Mouse (Mus musculus) hindbrain, embryonic 13.5 days (tissue): ENCODE measurements around the gene Hist3h2ba. TPM values are rescaled to one million over a fixed set of nuclear protein-coding genes. Genes with fewer than 3 reads are reported as not detected.

Experiments used
- ATAC-seq: fragments of 200-750 bp; cut with Nextera tagmentation; 2 replicates; pipeline ENCODE4 v1.8.0; 2017; ENCODE audit warnings: moderate TSS enrichment; ENCODE audit not compliant: low FRiP score
- H3K27ac ChIP-seq: fragments of 300-500 bp; sonication (generic); 2 replicates; pipeline ENCODE4 v1.5.1; 2015; ENCODE audit warnings: inconsistent platforms, mild to moderate bottlenecking, moderate library complexity
- H3K27me3 ChIP-seq: fragments of 300-500 bp; sonication (generic); 2 replicates; pipeline ENCODE4 v1.6.1; 2015; ENCODE audit warnings: mild to moderate bottlenecking, inconsistent platforms
- H3K36me3 ChIP-seq: fragments of 300-500 bp; sonication (generic); 2 replicates; pipeline ENCODE4 v1.6.1; 2015; ENCODE audit warnings: mild to moderate bottlenecking, inconsistent platforms
- H3K4me1 ChIP-seq: fragments of 300-500 bp; sonication (generic); replicated peaks from 2 replicates; pipeline ENCODE4 v1.6.1; 2015; ENCODE audit warnings: inconsistent platforms
- H3K4me2 ChIP-seq: fragments of 300-500 bp; sonication (generic); 2 replicates; pipeline ENCODE4 v1.6.1; 2015; ENCODE audit warnings: inconsistent platforms, mild to moderate bottlenecking, moderate library complexity
- H3K4me3 ChIP-seq: fragments of 300-500 bp; sonication (generic); 2 replicates; pipeline ENCODE4 v1.5.1; 2015; ENCODE audit warnings: mild to moderate bottlenecking, inconsistent platforms
- H3K9ac ChIP-seq: fragments of 300-500 bp; sonication (generic); 2 replicates; pipeline ENCODE4 v1.6.1; 2015; ENCODE audit warnings: mild to moderate bottlenecking, inconsistent platforms
- H3K9me3 ChIP-seq: fragments of 300-500 bp; sonication (generic); 2 replicates; pipeline ENCODE4 v1.6.1; 2016; ENCODE audit warnings: inconsistent platforms
- WGBS: fragments of 180-500 bp; shearing (Covaris S2); methylation state at CpG from one replicate; pipeline ENCODE4 v1.1.7; 2015; 5-methylcytosine and 5-hydroxymethylcytosine counted together
- polyA plus RNA-seq: library from polyadenylated mRNA; unstranded; fragments of >200 nt; fragmentation: Nextera tagmentation; extraction: Ambion mirVana; gene quantifications from 2 replicates; pipeline ENCODE4 v1.2.1, GENCODE M21; 2015

Hist3h2ba gene
- polyA plus RNA-seq, 1 experiment from 2014 or later = 298 TPM

- peak overlapping the region; percentile 49 for H3K4me3 ChIP-seq
- peak overlapping the region; percentile 88 for H3K27ac ChIP-seq
- peaks cover 9% of the 10 kb centered on the region for H3K36me3 ChIP-seq
- peaks cover 8% of the 10 kb centered on the region; the same call in 1 of the 2 replicates for H3K27me3 ChIP-seq
- WGBS = 36% methylated on average over 15 of the region's 15 CpGs
- no peaks in the 10 kb centered on the region for H3K9me3 ChIP-seq
- peaks cover 45% of the 10 kb centered on the region for H3K4me1 ChIP-seq
- no peak for ATAC-seq
- H3K4me2 ChIP-seq = peak overlapping the region; percentile 80
- peak overlapping the region; percentile 70 for H3K9ac ChIP-seq
Observed at GRCm38 (mm10) chr11:58959186-58959825, 10.6 kb downstream of the Hist3h2ba start.

GRCm38 (mm10) chr11:58959921-58960465 lies 11.3 kb downstream of the Hist3h2ba start:
- peak; percentile 85 for ATAC-seq
- H3K4me1 ChIP-seq = peaks cover 48% of the 10 kb centered on the region
- 3% methylated on average over 40 of the region's 40 CpGs for WGBS

DNA sequence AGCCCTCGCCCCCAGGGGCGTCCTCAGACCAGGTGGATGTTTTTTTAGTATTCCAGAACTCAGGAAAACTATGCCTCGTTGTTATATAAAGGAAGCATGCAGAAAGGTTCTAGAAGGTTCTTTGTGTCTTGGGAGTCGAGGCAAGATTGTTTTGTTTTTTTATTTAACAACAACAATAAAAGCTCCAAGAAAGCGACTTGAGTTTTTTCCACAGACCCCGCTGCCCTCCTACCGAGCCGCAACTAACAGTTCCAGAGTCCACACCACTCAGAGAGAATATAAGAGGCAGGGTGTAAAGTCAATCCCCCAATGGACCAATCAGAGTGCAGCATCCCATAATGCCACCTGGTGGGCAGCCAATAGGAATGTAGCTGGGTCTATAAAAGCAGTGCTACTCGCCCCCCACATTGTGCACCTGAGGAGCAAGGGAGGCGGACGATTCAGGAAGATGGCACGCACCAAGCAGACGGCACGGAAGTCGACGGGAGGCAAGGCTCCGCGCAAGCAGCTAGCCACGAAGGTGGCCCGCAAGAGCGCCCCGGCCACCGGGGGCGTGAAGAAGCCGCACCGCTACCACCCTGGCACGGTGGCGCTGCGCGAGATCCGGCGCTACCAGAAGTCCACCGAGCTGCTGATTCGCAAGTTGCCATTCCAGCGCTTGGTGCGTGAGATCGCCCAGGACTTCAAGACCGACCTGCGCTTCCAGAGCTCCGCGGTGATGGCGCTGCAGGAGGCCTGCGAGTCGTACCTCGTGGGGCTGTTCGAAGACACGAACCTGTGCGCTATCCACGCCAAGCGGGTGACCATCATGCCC lies 12.9 kb downstream of the Hist3h2ba start:
- H3K4me3 ChIP-seq = no peak overlapping the region
- peaks cover 9% of the 10 kb centered on the region for H3K36me3 ChIP-seq
- peaks cover 8% of the 10 kb centered on the region; the same call in 1 of the 2 replicates for H3K27me3 ChIP-seq
- no peaks in the 10 kb centered on the region for H3K9me3 ChIP-seq
- H3K9ac ChIP-seq = no peak overlapping the region
- H3K4me1 ChIP-seq = peaks cover 46% of the 10 kb centered on the region
- H3K4me2 ChIP-seq = no peak overlapping the region
- WGBS = 67% methylated on average over 50 of the region's 50 CpGs
- no peak overlapping the region for H3K27ac ChIP-seq
- no peak for ATAC-seq

More at GRCm38 (mm10) chr11:58959921-58960465, 11.3 kb downstream of the Hist3h2ba start:
- peak overlapping the region; percentile 88 for H3K27ac ChIP-seq
- H3K36me3 ChIP-seq = peaks cover 9% of the 10 kb centered on the region
- peak overlapping the region; percentile 49 for H3K4me3 ChIP-seq
- H3K9ac ChIP-seq = peak overlapping the region; percentile 70
- H3K27me3 ChIP-seq = peaks cover 8% of the 10 kb centered on the region; the same call in 1 of the 2 replicates
- H3K9me3 ChIP-seq = no peaks in the 10 kb centered on the region
- peak overlapping the region; percentile 80 for H3K4me2 ChIP-seq

DNA sequence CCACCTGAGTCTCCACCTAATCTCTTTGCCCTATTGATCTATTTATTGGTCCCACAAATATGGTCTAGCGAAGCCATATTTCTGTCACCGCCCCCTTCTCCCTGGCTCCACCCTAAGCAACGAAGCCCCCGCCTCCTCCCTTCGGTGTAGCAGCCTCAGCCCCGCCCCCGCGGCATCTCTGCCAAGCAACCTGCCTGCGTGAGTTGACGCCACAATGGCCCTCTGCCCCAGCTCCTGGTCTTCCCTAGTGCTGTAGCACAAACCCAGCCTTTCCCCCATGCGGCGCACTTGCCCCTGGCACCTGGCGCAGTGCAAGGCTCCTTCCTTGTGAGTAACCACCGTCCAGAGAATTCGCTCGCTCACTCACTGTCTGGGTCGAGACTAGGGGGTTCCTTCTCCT lies 14.8 kb downstream of the Hist3h2ba start:
- peaks cover 26% of the 10 kb centered on the region for H3K4me1 ChIP-seq
- H3K9ac ChIP-seq = no peak overlapping the region
- no peak for ATAC-seq
- no peak overlapping the region for H3K27ac ChIP-seq
- H3K4me3 ChIP-seq = no peak overlapping the region
- H3K4me2 ChIP-seq = no peak overlapping the region
- H3K9me3 ChIP-seq = no peaks in the 10 kb centered on the region
- H3K36me3 ChIP-seq = peaks cover 8% of the 10 kb centered on the region; the same call in 1 of the 2 replicates
- 31% methylated on average over 17 of the region's 17 CpGs for WGBS
- H3K27me3 ChIP-seq = peaks cover 8% of the 10 kb centered on the region; the same call in 1 of the 2 replicates

GRCm38 (mm10) chr11:58964216-58964615 lies 15.5 kb downstream of the Hist3h2ba start:
- Histone ChIP-seq H3K4me2 (no peak overlapping the region), H3K27ac (no peak overlapping the region), H3K4me3 (no peak overlapping the region), H3K9ac (no peak overlapping the region), H3K9me3 (no peaks in the 10 kb centered on the region), H3K27me3 (peaks cover 8% of the 10 kb centered on the region; the same call in 1 of the 2 replicates), H3K36me3 (peaks cover 12% of the 10 kb centered on the region; the same call in 1 of the 2 replicates), H3K4me1 (peaks cover 20% of the 10 kb centered on the region)
- ATAC-seq = no peak
- 89% methylated on average over 7 of the region's 7 CpGs for WGBS

- Histone ChIP-seq H3K4me2 (no peak overlapping the region), H3K9me3 (no peaks in the 10 kb centered on the region), H3K27ac (no peak overlapping the region), H3K4me1 (peaks cover 13% of the 10 kb centered on the region), H3K4me3 (no peak overlapping the region), H3K27me3 (peaks cover 8% of the 10 kb centered on the region; the same call in 1 of the 2 replicates), H3K9ac (peak overlapping the region; percentile 53; the same call in 1 of the 2 replicates), H3K36me3 (peaks cover 22% of the 10 kb centered on the region)
- ATAC-seq = no peak
- 49% methylated on average over 12 of the region's 12 CpGs for WGBS
Observed at GRCm38 (mm10) chr11:58965001-58965760, 16.5 kb downstream of the Hist3h2ba start.

DNA sequence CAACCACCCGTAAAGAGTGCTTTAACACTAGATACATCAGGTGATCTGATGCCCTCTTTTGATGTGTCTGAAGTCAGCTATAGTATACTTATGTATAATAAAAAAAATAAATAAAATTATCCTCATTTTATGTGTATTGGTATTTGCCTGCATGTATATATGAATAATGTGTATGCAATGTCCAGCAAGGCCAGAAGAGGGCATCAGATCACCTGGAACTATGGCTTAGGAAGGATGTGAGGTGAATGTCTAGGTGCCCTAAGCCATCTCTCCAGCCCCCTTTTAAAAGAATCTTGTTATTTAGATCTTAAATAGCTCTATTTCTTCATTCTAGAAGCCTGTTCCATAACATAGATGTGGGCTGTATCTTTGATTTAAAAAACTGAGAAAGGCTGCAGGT lies 18.6 kb downstream of the Hist3h2ba start:
- no peaks in the 10 kb centered on the region for H3K9me3 ChIP-seq
- H3K27me3 ChIP-seq = peaks cover under 1% of the 10 kb centered on the region; the same call in 1 of the 2 replicates
- peaks cover 13% of the 10 kb centered on the region for H3K4me1 ChIP-seq
- H3K4me3 ChIP-seq = no peak overlapping the region
- WGBS = 98% methylated on average over 1 of the region's 1 CpGs
- no peak overlapping the region for H3K4me2 ChIP-seq
- ATAC-seq = no peak
- H3K9ac ChIP-seq = no peak overlapping the region
- H3K27ac ChIP-seq = no peak overlapping the region
- H3K36me3 ChIP-seq = peaks cover 43% of the 10 kb centered on the region

DNA sequence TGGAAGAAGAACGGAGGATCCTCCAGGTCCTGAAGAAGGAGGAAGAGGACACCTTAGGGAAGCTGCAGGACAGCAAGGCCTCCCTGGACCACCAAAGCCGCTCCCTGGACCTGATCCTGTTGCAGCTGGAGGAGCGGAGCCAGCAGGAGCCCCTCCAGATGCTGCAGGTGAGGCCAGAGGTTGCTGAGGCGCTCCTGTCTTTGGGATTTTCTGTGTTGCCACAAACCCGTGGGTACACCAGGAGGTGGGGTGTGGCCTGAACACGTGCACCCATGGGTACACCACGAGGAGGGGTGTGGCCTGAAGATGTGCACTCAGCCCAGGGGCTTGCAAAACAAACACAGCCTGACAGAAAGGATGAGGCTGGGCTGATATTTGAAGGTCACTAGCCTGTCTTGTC lies 19.8 kb downstream of the Hist3h2ba start:
- no peak overlapping the region for H3K4me2 ChIP-seq
- peaks cover 46% of the 10 kb centered on the region for H3K36me3 ChIP-seq
- no peak overlapping the region for H3K9ac ChIP-seq
- no peak for ATAC-seq
- WGBS = 84% methylated on average over 7 of the region's 7 CpGs
- H3K4me3 ChIP-seq = no peak overlapping the region
- no peaks in the 10 kb centered on the region for H3K9me3 ChIP-seq
- no peaks in the 10 kb centered on the region for H3K27me3 ChIP-seq
- H3K27ac ChIP-seq = no peak overlapping the region
- peaks cover 9% of the 10 kb centered on the region for H3K4me1 ChIP-seq

DNA sequence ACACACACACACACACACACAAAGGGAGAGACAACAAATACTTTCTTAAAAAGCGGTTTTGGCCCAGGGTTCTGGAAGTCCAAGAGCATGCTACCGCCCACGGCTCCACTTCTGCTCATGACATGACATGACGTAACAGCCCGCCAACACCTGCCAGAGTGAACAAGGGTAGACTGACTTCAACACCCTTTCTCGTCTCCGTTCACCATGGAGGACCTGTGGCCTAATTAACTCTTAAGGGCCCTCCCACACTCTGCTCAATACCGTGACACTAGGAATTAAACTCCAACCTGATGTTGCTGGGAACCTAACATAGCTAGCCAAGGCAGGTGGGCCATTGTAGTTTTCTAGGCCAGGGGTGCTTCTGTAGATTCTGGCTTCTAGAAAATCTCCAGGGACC lies 20.3 kb downstream of the Hist3h2ba start:
- H3K4me2 ChIP-seq = no peak overlapping the region
- H3K4me3 ChIP-seq = no peak overlapping the region
- H3K36me3 ChIP-seq = peaks cover 46% of the 10 kb centered on the region
- ATAC-seq = no peak
- H3K9ac ChIP-seq = no peak overlapping the region
- H3K9me3 ChIP-seq = no peaks in the 10 kb centered on the region
- H3K27ac ChIP-seq = no peak overlapping the region
- H3K27me3 ChIP-seq = no peaks in the 10 kb centered on the region
- H3K4me1 ChIP-seq = peaks cover 11% of the 10 kb centered on the region
- WGBS = 85% methylated on average over 8 of the region's 8 CpGs

- no peak overlapping the region for H3K4me2 ChIP-seq
- ATAC-seq = no peak
- peaks cover 50% of the 10 kb centered on the region for H3K36me3 ChIP-seq
- no peak overlapping the region for H3K4me3 ChIP-seq
- H3K27ac ChIP-seq = no peak overlapping the region
- no peaks in the 10 kb centered on the region for H3K27me3 ChIP-seq
- no peaks in the 10 kb centered on the region for H3K9me3 ChIP-seq
- peaks cover 14% of the 10 kb centered on the region for H3K4me1 ChIP-seq
- WGBS = 77% methylated on average over 6 of the region's 6 CpGs
- H3K9ac ChIP-seq = no peak overlapping the region
Observed at GRCm38 (mm10) chr11:58969659-58970058, 20.9 kb downstream of the Hist3h2ba start.

DNA sequence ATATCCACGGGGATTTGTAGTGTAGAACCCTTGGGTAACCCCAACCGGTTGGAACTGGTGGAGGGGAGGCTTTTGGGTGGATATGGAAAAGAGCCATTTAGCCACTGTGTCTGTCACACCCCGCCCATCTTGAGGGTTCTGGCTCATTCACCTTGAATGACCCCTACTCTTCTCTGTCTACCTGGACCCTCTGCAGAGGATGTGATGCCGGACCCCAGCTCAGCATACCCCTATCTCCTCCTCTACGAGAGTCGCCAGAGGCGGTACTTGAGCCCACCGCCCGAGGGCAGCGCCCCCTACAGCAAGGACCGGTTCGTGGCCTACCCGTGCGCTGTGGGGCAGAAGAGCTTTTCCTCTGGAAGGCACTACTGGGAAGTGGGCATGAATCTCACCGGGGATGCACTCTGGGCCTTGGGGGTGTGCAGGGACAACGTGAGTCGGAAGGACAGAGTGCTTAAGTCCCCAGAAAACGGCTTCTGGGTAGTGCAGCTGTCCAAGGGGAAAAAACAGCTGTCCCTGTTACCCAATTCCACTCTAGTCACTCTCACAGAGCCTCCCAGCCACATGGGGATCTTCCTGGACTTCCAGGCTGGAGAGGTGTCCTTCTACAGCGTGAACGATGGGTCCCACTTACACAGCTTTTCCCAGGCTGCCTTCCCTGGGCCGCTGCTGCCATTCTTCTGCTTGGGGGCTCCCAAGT lies 22.3 kb downstream of the Hist3h2ba start:
- WGBS = 90% methylated on average over 21 of the region's 21 CpGs
- H3K9ac ChIP-seq = no peak overlapping the region
- peaks cover 52% of the 10 kb centered on the region for H3K36me3 ChIP-seq
- no peak overlapping the region for H3K27ac ChIP-seq
- H3K9me3 ChIP-seq = no peaks in the 10 kb centered on the region
- no peak overlapping the region for H3K4me2 ChIP-seq
- H3K4me1 ChIP-seq = peaks cover 15% of the 10 kb centered on the region
- no peak overlapping the region for H3K4me3 ChIP-seq
- H3K27me3 ChIP-seq = no peaks in the 10 kb centered on the region
- no peak for ATAC-seq
